Mouse (Mus musculus) cerebellum, adult 2 months (tissue): ENCODE measurements around the gene Mars. TPM values are rescaled to one million over a fixed set of nuclear protein-coding genes. Genes with fewer than 3 reads are reported as not detected.
A peak's percentile ranks its signal among the peaks of the same experiment; 100 is the strongest.

ENCODE experiments used
- DNase-seq, 2 experiments: peaks; one replicate each; pipeline ENCODE4 v3.0.0; 2021
- H3K27ac ChIP-seq: fragments of 200-500 bp; 2 replicates; pipeline ENCODE4 v1.5.1; 2012; ENCODE audit warnings: low read length, control low read depth, inconsistent platforms; ENCODE audit not compliant: insufficient read depth
- H3K27me3 ChIP-seq: fragments of 200-500 bp; 2 replicates; pipeline ENCODE4 v1.6.1; 2012; ENCODE audit warnings: inconsistent platforms, mild to moderate bottlenecking, low read length, moderate library complexity; ENCODE audit not compliant: control insufficient read depth, insufficient read depth
- H3K4me1 ChIP-seq: fragments of 200-500 bp; 2 replicates; pipeline ENCODE4 v1.6.1; 2011; ENCODE audit warnings: low read length; ENCODE audit not compliant: control insufficient read depth, insufficient read depth
- H3K4me3 ChIP-seq: fragments of 200-500 bp; replicated peaks from 2 replicates; pipeline ENCODE3; 2011; ENCODE audit warnings: mild to moderate bottlenecking, low read depth, low read length, control low read depth; ENCODE audit not compliant: insufficient read depth
- CTCF ChIP-seq: fragments of 200-500 bp; IDR thresholded peaks from 2 replicates; pipeline ENCODE4 v1.5.1; 2011; ENCODE audit warnings: low read depth, mild to moderate bottlenecking, control low read depth, low read length, moderate library complexity, borderline replicate concordance; ENCODE audit not compliant: insufficient read depth
- POLR2A ChIP-seq: fragments of 200-500 bp; IDR thresholded peaks from 2 replicates; pipeline ENCODE4 v1.6.1; 2011; ENCODE audit warnings: low read length, control low read depth, borderline replicate concordance; ENCODE audit not compliant: insufficient read depth
- WGBS: fragments of 180-500 bp; shearing (Covaris S2); methylation state at CpG from one replicate; pipeline ENCODE4 v1.1.7; 2018; 5-methylcytosine and 5-hydroxymethylcytosine counted together
- polyA plus RNA-seq: library from polyadenylated mRNA; depleted of rRNA; stranded (reverse); fragments of >200 nt; gene quantifications from 2 replicates; pipeline ENCODE4 v1.2.3, GENCODE M21; 2012; rRNA removed

Gene Mars
- 81.6 and 87.4 TPM in 2 replicates for polyA plus RNA-seq

DNA sequence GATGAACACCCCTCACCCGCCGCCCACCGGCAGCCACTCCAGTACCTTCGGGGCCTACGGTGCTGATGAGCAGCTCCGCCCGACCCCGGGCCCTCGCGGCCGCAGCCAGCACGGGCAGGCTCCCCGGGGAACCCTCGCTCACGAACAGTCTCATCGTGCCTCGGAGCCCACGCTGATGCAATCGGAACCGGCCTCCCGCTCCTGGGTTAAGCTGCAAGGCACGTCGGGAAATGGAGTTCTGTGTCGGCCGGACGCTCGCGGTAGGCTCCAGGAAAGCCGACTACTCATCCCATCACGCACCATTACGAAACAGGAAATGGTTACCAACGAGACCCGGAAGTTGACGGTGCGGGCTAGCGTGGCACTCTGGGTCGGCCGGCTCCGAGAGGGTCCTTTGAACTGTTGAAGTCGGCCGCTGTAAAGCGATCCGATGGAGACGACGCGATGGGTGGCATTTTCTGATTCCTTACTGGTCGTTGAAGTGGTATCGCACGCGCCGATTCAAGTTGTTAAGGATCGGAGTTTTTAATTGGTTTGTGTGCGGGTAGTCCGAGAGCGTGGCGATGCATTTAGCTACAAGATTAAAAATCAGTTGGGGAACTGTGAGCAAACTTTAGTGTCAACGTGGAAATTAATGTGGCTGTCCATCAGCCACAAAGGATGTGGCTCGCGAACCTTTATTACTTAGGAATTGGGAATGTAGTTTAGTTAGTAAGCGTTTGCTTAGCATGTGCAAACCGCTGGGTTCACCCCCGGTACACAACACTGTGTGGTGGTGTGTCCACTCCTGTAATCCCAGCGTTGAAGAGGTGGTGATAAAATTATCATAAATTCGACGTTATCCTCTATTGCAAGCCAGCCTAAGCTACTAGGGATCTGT lies at the start of gene Mars:
Gene Mars, minus strand, starts transcription at position 311 of the 880 bp plus-strand sequence.
- Histone ChIP-seq H3K27ac (peak within 1 kb of the TSS; percentile 61), H3K27me3 (no peaks in the 10 kb centered on the region), H3K4me3 (peak within 1 kb of the TSS; percentile 91), H3K4me1 (no peaks in the 10 kb centered on the region)
- under 1% methylated on average over 65 of the region's 65 CpGs for WGBS
- TF ChIP-seq POLR2A (peak; percentile 68; the same call in 1 of the 2 replicates), CTCF (no peak)
- DNase-seq = peak; percentile 95 to 97

DNA sequence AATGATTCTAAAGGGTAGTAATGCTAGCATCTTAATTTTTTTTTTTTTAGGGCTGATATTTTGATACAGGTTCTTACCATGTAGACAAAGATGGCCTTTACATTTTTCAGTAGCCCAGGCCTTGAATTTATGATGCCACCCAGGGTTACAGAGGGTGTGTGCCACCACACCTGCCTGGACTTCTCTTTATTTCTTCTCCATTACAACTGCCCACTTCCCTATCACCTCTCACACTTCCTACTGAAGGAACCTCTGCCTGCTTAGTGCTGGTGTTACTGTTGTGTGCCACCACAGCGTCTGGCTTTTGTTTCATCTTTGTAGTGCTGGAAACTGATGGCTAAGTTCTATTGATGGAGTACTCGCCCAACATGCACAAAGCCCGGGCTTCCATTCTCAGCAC lies 49.1 kb upstream of the Mars start:
- Histone ChIP-seq H3K4me1 (no peaks in the 10 kb centered on the region), H3K4me3 (no peak overlapping the region), H3K27me3 (no peaks in the 10 kb centered on the region), H3K27ac (no peak overlapping the region)
- TF ChIP-seq POLR2A (no peak), CTCF (no peak)
- 92% methylated on average over 3 of the region's 3 CpGs for WGBS
- no peak for DNase-seq

DNA sequence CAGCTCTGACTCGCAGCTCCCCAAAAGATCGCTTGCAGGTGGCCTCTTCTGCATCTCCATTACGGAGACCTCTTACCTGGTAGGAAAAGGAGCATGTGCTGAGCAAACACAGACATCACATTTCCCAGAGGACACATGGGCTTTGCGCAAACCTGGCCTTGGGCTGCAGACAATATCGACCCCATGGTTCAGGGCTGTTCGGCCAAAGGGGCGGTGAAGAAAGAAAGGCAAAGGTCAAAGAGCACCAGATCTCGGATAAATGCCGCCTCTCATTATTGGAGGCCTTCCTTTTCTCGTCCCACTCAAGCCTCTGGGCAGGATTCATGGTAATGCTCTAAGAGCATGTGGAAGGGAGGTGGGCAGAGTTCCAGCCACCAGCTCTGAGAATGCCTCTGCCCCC lies 43.8 kb upstream of the Mars start:
- Histone ChIP-seq H3K4me1 (peaks cover 8% of the 10 kb centered on the region; the same call in 1 of the 2 replicates), H3K4me3 (no peak overlapping the region), H3K27ac (no peak overlapping the region), H3K27me3 (no peaks in the 10 kb centered on the region)
- DNase-seq = peak in 1 of 2 experiments; percentile 39
- WGBS = 63% methylated on average over 10 of the region's 10 CpGs
- TF ChIP-seq CTCF (no peak), POLR2A (no peak)

DNA sequence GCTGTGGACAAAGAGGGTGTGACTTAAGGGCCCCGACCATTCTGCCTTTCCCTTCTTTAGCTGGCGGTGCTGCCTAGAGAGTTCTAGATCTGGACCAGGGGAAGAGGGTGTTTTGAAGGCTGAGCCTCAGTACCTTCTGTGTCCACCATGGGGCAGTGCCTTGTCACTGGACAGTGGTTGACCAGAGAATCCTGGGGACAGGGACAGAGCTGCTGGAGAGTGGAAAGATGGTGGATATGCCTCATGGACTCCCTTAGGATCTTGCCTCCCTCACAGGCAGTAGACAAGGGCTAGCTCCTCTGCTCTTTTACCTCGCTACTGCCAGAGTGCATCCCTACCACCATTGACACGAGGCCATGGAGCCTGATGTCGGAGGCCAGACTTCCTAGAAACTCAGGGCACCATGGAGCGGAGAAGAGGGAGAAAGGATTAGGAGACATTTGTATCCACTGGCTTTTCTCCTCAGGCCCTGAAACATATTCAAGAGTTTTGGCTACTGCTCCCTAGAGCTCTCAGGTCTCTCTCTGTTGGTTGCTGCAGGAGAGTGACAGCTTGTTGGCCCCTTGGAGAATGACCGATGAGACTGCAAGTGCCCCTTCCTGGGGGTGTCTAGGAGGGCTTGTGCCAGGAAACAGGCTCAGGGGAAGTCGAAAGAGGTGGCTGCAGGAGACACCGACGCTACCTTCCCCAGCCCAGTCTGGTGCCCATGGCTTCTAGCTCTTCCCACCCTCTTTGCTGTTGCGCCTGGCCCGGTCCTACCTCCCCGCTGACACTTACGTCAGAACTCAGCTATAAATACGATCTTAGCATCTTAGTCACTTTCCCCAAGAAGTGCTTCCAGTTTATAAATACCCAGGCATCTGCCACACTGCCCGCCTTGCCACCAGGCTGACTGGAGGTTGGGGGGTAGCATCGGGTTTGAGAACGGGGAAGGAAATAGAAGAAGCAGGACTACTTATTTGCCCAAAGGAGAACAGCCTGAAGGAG lies 42.6 kb upstream of the Mars start, which contains the start of gene Inhbe:
Gene Inhbe, minus strand, starts transcription at position 503 of the 987 bp plus-strand sequence.
- H3K4me3 ChIP-seq = no peak within 1 kb of the TSS
- peaks cover 12% of the 10 kb centered on the region for H3K4me1 ChIP-seq
- H3K27ac ChIP-seq = peak within 1 kb of the TSS; percentile 45
- TF ChIP-seq POLR2A (0 out of 2 replicates have a peak, but pooled peaks have one; percentile 8), CTCF (peak; percentile 55)
- no peaks in the 10 kb centered on the region for H3K27me3 ChIP-seq
- DNase-seq = peak; percentile 79 to 87
- 52% methylated on average over 18 of the region's 18 CpGs for WGBS

DNA sequence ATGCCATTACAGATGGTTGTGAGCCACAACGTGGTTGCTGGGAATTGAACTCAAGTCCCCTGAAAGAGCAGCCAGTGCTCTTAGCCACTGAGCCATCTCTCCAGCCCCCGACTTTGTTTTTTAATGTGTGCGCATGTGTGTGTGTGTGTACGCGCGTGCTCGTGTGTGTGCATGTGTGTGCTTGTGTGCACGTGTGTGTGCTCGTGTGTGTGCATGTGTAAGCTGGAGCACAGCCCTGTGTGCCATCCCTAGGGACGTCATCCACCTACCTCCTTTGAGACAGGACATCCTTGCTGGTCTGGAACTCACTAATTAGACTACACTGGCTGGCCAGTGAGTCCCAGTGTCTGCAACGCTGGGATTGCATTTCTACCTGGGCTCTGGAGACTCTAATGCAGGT lies 41.2 kb upstream of the Mars start:
- Histone ChIP-seq H3K27ac (no peak overlapping the region), H3K4me3 (no peak overlapping the region), H3K4me1 (peaks cover 12% of the 10 kb centered on the region), H3K27me3 (no peaks in the 10 kb centered on the region)
- DNase-seq = no peak
- WGBS = 92% methylated on average over 11 of the region's 11 CpGs
- no peak for TF ChIP-seq CTCF
- no peak for TF ChIP-seq POLR2A

DNA sequence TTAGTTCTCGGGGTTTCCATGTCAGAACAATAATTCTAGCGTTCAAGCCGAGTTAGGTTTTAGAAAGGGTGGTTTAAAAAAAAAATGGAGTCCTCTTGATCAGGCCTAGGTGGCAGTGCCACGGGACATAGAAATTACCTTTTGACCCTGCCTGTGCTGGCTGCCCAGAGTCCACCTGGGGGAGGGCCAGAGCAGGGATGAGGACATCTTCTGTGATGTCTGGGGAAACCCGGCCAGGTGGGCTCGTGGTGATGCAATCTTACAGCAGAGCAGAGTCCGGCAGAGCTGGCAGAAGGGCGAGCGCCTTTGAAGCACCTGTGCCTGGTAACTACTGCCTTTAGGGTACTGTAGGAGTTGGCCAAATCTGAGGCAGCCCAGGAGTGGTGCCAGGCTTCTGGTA lies 40.6 kb upstream of the Mars start:
- H3K27ac ChIP-seq = no peak overlapping the region
- TF ChIP-seq POLR2A = no peak
- no peak for TF ChIP-seq CTCF
- WGBS = 81% methylated on average over 9 of the region's 9 CpGs
- no peak overlapping the region for H3K4me3 ChIP-seq
- peaks cover 12% of the 10 kb centered on the region for H3K4me1 ChIP-seq
- DNase-seq = no peak
- no peaks in the 10 kb centered on the region for H3K27me3 ChIP-seq

DNA sequence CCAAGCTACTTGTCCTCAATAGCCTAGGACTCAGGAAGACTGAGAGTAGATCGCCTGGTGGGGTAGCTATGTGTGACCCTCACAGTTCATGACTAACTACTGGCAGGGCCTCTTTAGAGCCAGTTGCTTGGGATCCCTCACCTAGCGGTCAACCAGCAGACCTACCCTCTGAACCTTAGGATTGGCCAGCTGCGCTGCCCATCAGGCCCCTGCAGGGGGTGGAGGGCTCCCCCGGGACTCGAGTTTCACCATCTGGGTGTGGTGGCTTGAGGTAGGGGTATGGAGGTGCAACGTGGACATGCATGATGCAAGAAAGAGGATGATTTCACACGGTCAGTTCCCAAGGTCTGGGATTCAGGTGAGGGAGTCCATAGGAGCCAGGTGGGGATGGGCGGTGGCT lies 40.1 kb upstream of the Mars start:
- H3K4me3 ChIP-seq = no peak overlapping the region
- DNase-seq = no peak
- H3K4me1 ChIP-seq = peaks cover 12% of the 10 kb centered on the region
- no peak overlapping the region for H3K27ac ChIP-seq
- TF ChIP-seq POLR2A (no peak), CTCF (no peak)
- 80% methylated on average over 8 of the region's 8 CpGs for WGBS
- H3K27me3 ChIP-seq = no peaks in the 10 kb centered on the region

DNA sequence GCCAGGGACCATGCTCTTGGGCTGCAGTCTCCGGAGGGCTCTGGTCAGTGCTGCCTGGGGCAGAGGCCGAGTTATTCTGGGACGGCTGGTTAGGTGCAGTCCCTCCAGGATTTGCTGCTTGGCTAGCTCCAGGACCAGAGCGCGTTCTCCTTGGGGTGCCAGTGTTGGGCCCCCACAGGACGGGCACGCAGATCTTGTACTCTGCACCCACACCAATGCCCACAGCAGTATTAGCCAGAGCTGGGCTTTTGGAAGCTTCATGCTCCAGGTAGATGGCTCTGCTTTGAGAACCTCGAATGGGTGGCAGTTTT lies 39.7 kb upstream of the Mars start:
- Histone ChIP-seq H3K27me3 (no peaks in the 10 kb centered on the region), H3K4me3 (no peak overlapping the region), H3K4me1 (peaks cover 12% of the 10 kb centered on the region), H3K27ac (no peak overlapping the region)
- no peak for TF ChIP-seq POLR2A
- WGBS = 88% methylated on average over 8 of the region's 8 CpGs
- peak in 1 of 2 experiments; percentile 32 for DNase-seq
